Mouse (Mus musculus): ENCODE data around the gene Olfr8.
"Not testable (repeated sequence)": the region's sequence is repeated elsewhere in the genome, so short reads cannot be mapped to it uniquely, and the experiment has no call there.

Gene Olfr8

DNA sequence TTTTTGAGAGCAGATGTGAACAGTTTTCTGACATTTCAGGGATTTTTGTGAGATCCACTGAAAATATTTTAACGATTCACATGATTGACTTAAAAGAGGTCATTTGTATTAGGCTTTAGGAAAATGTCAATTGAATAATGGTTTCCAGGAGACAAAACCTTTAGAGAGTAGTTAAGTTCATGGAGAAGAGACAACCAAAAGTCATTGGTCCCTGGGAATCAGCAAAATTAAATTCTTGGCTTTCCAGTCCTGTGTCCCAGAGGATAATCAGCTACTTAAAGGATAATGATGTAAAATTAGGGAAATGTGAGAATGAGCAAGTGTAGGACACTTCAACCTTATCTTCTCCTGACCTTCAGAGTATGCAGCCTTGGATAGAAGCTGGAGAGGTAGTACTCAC lies at the start of gene Olfr8:
TSS of gene Olfr8 (plus strand) at position 301 of the 400 bp plus-strand sequence.
- not testable (repeated sequence) for DNase-seq (ENCODE audit: low spot score in 2 of 2)

DNA sequence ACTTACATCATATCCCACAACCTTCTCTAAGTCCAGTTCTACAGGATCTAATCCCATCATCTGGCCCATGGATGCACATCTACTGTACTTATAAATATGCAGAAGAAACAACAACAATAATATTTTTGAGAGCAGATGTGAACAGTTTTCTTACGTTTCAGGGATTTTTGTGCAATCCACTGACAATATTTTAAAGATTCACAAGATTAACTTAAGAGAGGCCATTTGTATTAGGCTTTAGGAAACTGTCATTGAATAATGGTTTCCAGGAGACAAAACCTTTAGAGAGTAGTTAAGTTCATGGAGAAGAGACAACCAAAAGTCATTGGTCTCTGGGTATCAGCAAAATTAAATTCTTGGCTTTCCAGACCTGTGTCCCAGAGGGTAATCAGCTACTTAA lies 37.6 kb upstream of the Olfr8 start, which contains the start of gene Olfr1354:
TSS of gene Olfr1354 (plus strand) at position 301 of the 400 bp plus-strand sequence.
- DNase-seq (ENCODE audit: low spot score in 2 of 2) = not testable (repeated sequence)

- DNase-seq (ENCODE audit: low spot score in 2 of 2) = not testable (repeated sequence)
These were observed 12.6 kb downstream of the Olfr8 start, which contains the start of gene Olfr1353 for GRCm38 (mm10) chr10:78963009-78963408. Gene Olfr1353, plus strand, starts transcription at chr10:78963309.

- no peak for DNase-seq (ENCODE audit: low spot score in 2 of 2)
These were observed 30.3 kb downstream of the Olfr8 start, which contains the start of gene Olfr1352 for GRCm38 (mm10) chr10:78980750-78981149. Gene Olfr1352, plus strand, starts transcription at chr10:78981050.

All from left cerebral cortex, adult 9 months (tissue).